Mouse (Mus musculus) skeletal muscle tissue, postnatal 0 days (tissue): ENCODE results near the gene Olfr282. TPM values are rescaled to one million over a fixed set of nuclear protein-coding genes. Genes with fewer than 3 reads are reported as not detected.

Experiments
- polyA plus RNA-seq: library from polyadenylated mRNA; unstranded; fragments of >200 nt; fragmentation: Nextera tagmentation; extraction: Ambion mirVana; gene quantifications from 2 replicates; pipeline ENCODE4 v1.2.1, GENCODE M21; 2015

The Olfr282 gene
- polyA plus RNA-seq: not detected in 2 replicates

GRCm38 (mm10) chr15:98430925-98431324 lies at the start of gene Olfr282:
Gene Olfr282 (plus strand): TSS chr15:98431225.

DNA sequence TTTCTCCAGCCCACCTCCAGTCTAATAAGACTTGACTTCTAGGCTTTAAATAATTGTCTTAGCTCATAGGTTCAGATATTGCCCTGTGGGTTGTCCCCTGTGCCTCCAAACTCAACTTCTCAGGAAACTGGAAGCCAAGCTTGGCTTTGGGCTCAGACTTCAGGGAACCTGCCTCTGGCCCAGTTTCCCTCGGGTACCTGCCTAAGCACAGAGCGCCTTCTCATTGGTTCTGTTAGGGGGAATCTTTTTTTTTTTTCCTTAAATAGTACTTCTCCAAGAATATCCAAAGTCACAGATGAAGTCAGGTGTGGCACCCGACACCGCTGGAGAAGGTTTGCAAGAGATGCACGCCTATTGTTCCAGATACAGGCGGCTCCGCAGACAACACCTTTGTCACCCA lies 21.3 kb downstream of the Olfr282 start, which contains the start of gene Olfr281:
Gene Olfr281, plus strand, starts transcription at position 301 of the 400 bp plus-strand sequence.

GRCm38 (mm10) chr15:98469596-98469995 lies 38.6 kb downstream of the Olfr282 start, which contains the start of gene OR5BS1P:
Gene OR5BS1P (plus strand): TSS chr15:98469896.

DNA sequence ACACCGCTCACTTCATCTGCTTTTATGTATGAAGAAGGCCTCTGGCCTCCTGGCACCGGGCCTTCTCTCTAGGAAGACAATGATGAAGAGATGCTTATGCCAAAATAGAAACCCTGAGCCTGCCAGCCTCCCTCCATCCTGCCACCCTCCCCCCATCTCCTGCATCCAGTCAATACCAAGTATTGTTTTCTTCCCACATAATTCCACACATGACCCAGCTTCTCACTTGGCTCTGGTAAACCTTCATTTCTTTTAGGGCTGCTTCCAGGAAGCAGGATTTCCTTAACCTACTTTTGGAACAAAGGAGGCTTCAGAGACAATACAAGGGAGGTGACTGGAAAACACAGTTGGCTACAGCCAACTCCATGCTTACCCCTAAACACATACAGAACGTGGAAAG lies 51.7 kb downstream of the Olfr282 start, which contains the start of gene Lalba:
Gene Lalba, minus strand, starts transcription at position 21 of the 400 bp plus-strand sequence.

Other genes starting within 250 kb of the Olfr282 start
- not detected in 2 replicates for gene Olfr288, start 235.7 kb upstream of the Olfr282 start, polyA plus RNA-seq
- gene Gm44579, start 210.2 kb upstream of the Olfr282 start, polyA plus RNA-seq: not detected in 2 replicates
- gene Olfr287, start 210.2 kb upstream of the Olfr282 start, polyA plus RNA-seq: not detected in 2 replicates
- not detected in 2 replicates for gene Olfr286, start 196.8 kb upstream of the Olfr282 start, polyA plus RNA-seq
- not detected in 2 replicates for gene H1fnt, start 173.9 kb upstream of the Olfr282 start, polyA plus RNA-seq
- gene Zfp641, start 135.1 kb upstream of the Olfr282 start, polyA plus RNA-seq: 2.9 and 3.2 TPM in 2 replicates
- not detected in 2 replicates for gene Olfr285, start 113.9 kb upstream of the Olfr282 start, polyA plus RNA-seq
- not detected in 2 replicates for gene Olfr284, start 90.2 kb upstream of the Olfr282 start, polyA plus RNA-seq
- not detected in 2 replicates for gene Olfr283, start 50.3 kb upstream of the Olfr282 start, polyA plus RNA-seq
- gene Olfr281, start 21.4 kb downstream of the Olfr282 start, polyA plus RNA-seq: not detected in 2 replicates
- not detected in 2 replicates for gene OR5BS1P, start 38.7 kb downstream of the Olfr282 start, polyA plus RNA-seq
- gene Lalba, start 51.5 kb downstream of the Olfr282 start, polyA plus RNA-seq: 0.17 TPM in 1 of 2 replicates, not detected in the other
- gene Olfr279, start 61.2 kb downstream of the Olfr282 start, polyA plus RNA-seq: not detected in 2 replicates
- gene Kansl2, start 103.0 kb downstream of the Olfr282 start, polyA plus RNA-seq: 69.9 and 72.5 TPM in 2 replicates
- 22.4 and 22.8 TPM in 2 replicates for gene Ccnt1, start 139.7 kb downstream of the Olfr282 start, polyA plus RNA-seq
- gene 4930415O20Rik, start 139.8 kb downstream of the Olfr282 start, polyA plus RNA-seq: not detected in 2 replicates
- gene Adcy6, start 178.9 kb downstream of the Olfr282 start, polyA plus RNA-seq: 9.2 and 10.9 TPM in 2 replicates
- gene Cacnb3, start 199.6 kb downstream of the Olfr282 start, polyA plus RNA-seq: 5.6 and 8.6 TPM in 2 replicates
- gene Ddx23, start 231.7 kb downstream of the Olfr282 start, polyA plus RNA-seq: 10.8 and 12.4 TPM in 2 replicates
- 0.36 and 0.50 TPM in 2 replicates for gene Rnd1, start 246.2 kb downstream of the Olfr282 start, polyA plus RNA-seq